Mouse (Mus musculus): ENCODE data around the gene Gid4. TPM values are rescaled to one million over a fixed set of nuclear protein-coding genes. Genes with fewer than 3 reads are reported as not detected.
"Not testable (repeated sequence)": the region's sequence is repeated elsewhere in the genome, so short reads cannot be mapped to it uniquely, and the experiment has no call there.

The Gid4 gene
- total RNA-seq, 2 experiments from 2014 or later: 21.0 to 23.6 TPM

- DNase-seq (ENCODE audit: low spot score in 2 of 2): no peak
Measured at GRCm38 (mm10) chr11:60426417-60426816, 9.5 kb downstream of the Gid4 start.

- DNase-seq (ENCODE audit: low spot score in 2 of 2): no peak
Measured at GRCm38 (mm10) chr11:60427628-60428027, 10.7 kb downstream of the Gid4 start.

- DNase-seq (ENCODE audit: low spot score in 2 of 2): no peak
Measured at GRCm38 (mm10) chr11:60433501-60433900, 16.6 kb downstream of the Gid4 start.

GRCm38 (mm10) chr11:60435133-60435532 lies 18.2 kb downstream of the Gid4 start:
- no peak for DNase-seq (ENCODE audit: low spot score in 2 of 2)

- DNase-seq (ENCODE audit: low spot score in 2 of 2): no peak
Measured at GRCm38 (mm10) chr11:60436618-60437017, 19.7 kb downstream of the Gid4 start.

GRCm38 (mm10) chr11:60439621-60440020 lies 22.7 kb downstream of the Gid4 start:
- not testable (repeated sequence) for DNase-seq (ENCODE audit: low spot score in 2 of 2)

- DNase-seq (ENCODE audit: low spot score in 2 of 2): no peak
Measured at GRCm38 (mm10) chr11:60440176-60440575, 23.2 kb downstream of the Gid4 start.

- DNase-seq (ENCODE audit: low spot score in 2 of 2): no peak
Measured at GRCm38 (mm10) chr11:60442896-60443295, 26.0 kb downstream of the Gid4 start.

- no peak for DNase-seq (ENCODE audit: low spot score in 2 of 2)
Measured at GRCm38 (mm10) chr11:60444007-60444406, 27.1 kb downstream of the Gid4 start.

- DNase-seq (ENCODE audit: low spot score in 2 of 2): peak; percentile 82 to 86
Measured at GRCm38 (mm10) chr11:60454080-60454744, 37.3 kb downstream of the Gid4 start, which contains the start of gene Drg2. Gene Drg2, plus strand, starts transcription at chr11:60454591.

GRCm38 (mm10) chr11:60454745-60455087 lies 37.8 kb downstream of the Gid4 start:
- no peak for DNase-seq (ENCODE audit: low spot score in 2 of 2)

GRCm38 (mm10) chr11:60457973-60458372 lies 41.0 kb downstream of the Gid4 start:
- DNase-seq (ENCODE audit: low spot score in 2 of 2): no peak

GRCm38 (mm10) chr11:60465943-60466380 lies 49.0 kb downstream of the Gid4 start:
- DNase-seq (ENCODE audit: low spot score in 2 of 2): no peak

- no peak for DNase-seq (ENCODE audit: low spot score in 2 of 2)
Measured at GRCm38 (mm10) chr11:60469039-60469438, 52.1 kb downstream of the Gid4 start, which contains the start of gene Myo15. Gene Myo15, plus strand, starts transcription at chr11:60469339.

GRCm38 (mm10) chr11:60470743-60471142 lies 53.8 kb downstream of the Gid4 start:
- no peak for DNase-seq (ENCODE audit: low spot score in 2 of 2)

GRCm38 (mm10) chr11:60474534-60474933 lies 57.6 kb downstream of the Gid4 start:
- DNase-seq (ENCODE audit: low spot score in 2 of 2): no peak

GRCm38 (mm10) chr11:60475668-60476362 lies 58.9 kb downstream of the Gid4 start:
- no peak for DNase-seq (ENCODE audit: low spot score in 2 of 2)

- DNase-seq (ENCODE audit: low spot score in 2 of 2): no peak
Measured at GRCm38 (mm10) chr11:60478121-60478520, 61.2 kb downstream of the Gid4 start.

GRCm38 (mm10) chr11:60486267-60486666 lies 69.3 kb downstream of the Gid4 start:
- no peak for DNase-seq (ENCODE audit: low spot score in 2 of 2)

- no peak for DNase-seq (ENCODE audit: low spot score in 2 of 2)
Measured at GRCm38 (mm10) chr11:60492726-60493125, 75.8 kb downstream of the Gid4 start.

- DNase-seq (ENCODE audit: low spot score in 2 of 2): no peak
Measured at GRCm38 (mm10) chr11:60495692-60496091, 78.7 kb downstream of the Gid4 start.

All from gastrocnemius, postnatal 4 days (tissue).